Mouse (Mus musculus): ENCODE data around the gene Dpf2.

- TF ChIP-seq POLR2A (IDR thresholded peaks at IDR 0.05; ENCODE audit: borderline replicate concordance, extremely low read depth, low read depth, low read length) (no peak), CTCF (IDR thresholded peaks at IDR 0.05; ENCODE audit: insufficient read depth, low read length) (no peak)
These were observed 38.3 kb downstream of the Dpf2 start for GRCm38 (mm10) chr19:5874391-5874968.
